Mouse (Mus musculus) MEL (cell line): Measurements from ENCODE around the gene Ssh3. TPM values are rescaled to one million over a fixed set of nuclear protein-coding genes. Genes with fewer than 3 reads are reported as not detected.

ENCODE experiments used
- DNase-seq: peaks from one replicate; pipeline ENCODE4 v3.0.0; 2011; ENCODE audit warnings: low read depth, low spot score
- H3K27ac ChIP-seq: 2 replicates; pipeline ENCODE4 v1.5.1; 2012; ENCODE audit warnings: low read depth, mild to moderate bottlenecking, control low read depth, low read length, moderate library complexity; ENCODE audit not compliant: control insufficient read depth
- H3K27me3 ChIP-seq, 2 experiments: fragments of 150-350 bp in 1 of 2; sonication (generic) in 1 of 2; 2 replicates each; pipeline ENCODE4 v1.6.1; 2012; ENCODE audit warnings: low read length in 2 of 2, mild to moderate bottlenecking in 2 of 2, improper control_type of control experiment in 1 of 2, moderate library complexity in 1 of 2; ENCODE audit not compliant: insufficient read depth in 2 of 2, control insufficient read depth in 1 of 2
- H3K36me3 ChIP-seq, 2 experiments: 2 replicates each; pipeline ENCODE4 v1.6.1; 2012 to 2014; ENCODE audit warnings: low read length in 2 of 2, improper control_type of control experiment in 1 of 2, inconsistent platforms in 1 of 2, mild to moderate bottlenecking in 1 of 2; ENCODE audit not compliant: insufficient read depth in 2 of 2, control insufficient read depth in 1 of 2
- H3K4me1 ChIP-seq, 2 experiments: fragments of 150-350 bp in 1 of 2; sonication (generic) in 1 of 2; 2 replicates each; pipeline ENCODE4 v1.6.1; 2012; ENCODE audit warnings: low read length in 2 of 2, improper control_type of control experiment in 1 of 2, mild to moderate bottlenecking in 1 of 2; ENCODE audit not compliant: insufficient read depth in 2 of 2, control insufficient read depth in 1 of 2
- H3K4me3 ChIP-seq, 2 experiments: fragments of 150-350 bp in 1 of 2; sonication (generic) in 1 of 2; 2 replicates each; pipeline ENCODE4 v1.5.1; 2012; ENCODE audit warnings: low read depth in 2 of 2, low read length in 2 of 2, mild to moderate bottlenecking in 2 of 2, moderate library complexity in 2 of 2, control low read depth in 1 of 2, improper control_type of control experiment in 1 of 2; ENCODE audit not compliant: control insufficient read depth in 1 of 2, insufficient read depth in 1 of 2
- H3K79me2 ChIP-seq: 2 replicates; pipeline ENCODE4 v1.6.1; 2012; ENCODE audit warnings: mild to moderate bottlenecking, low read length, moderate library complexity; ENCODE audit not compliant: control insufficient read depth, poor library complexity, insufficient read depth
- H3K9ac ChIP-seq: 2 replicates; pipeline ENCODE4 v1.6.1; 2012; ENCODE audit warnings: low read depth, mild to moderate bottlenecking, control low read depth, low read length, moderate library complexity; ENCODE audit not compliant: control insufficient read depth, poor library complexity, severe bottlenecking
- H3K9me3 ChIP-seq: fragments of 150-350 bp; sonication (generic); replicated peaks from 2 replicates; pipeline ENCODE4 v1.6.1; 2012; ENCODE audit warnings: mild to moderate bottlenecking, low read length, improper control_type of control experiment, moderate library complexity; ENCODE audit not compliant: insufficient read depth
- CHD1 ChIP-seq: IDR thresholded peaks from 2 replicates; pipeline ENCODE4 v1.6.1; 2012; ENCODE audit warnings: low read depth, mild to moderate bottlenecking, inconsistent platforms, low read length, improper control_type of control experiment
- CHD2 ChIP-seq: IDR thresholded peaks from 2 replicates; pipeline ENCODE4 v1.6.1; 2011; ENCODE audit warnings: low read length, improper control_type of control experiment
- CTCF ChIP-seq, 3 experiments: IDR thresholded peaks in 2 of 3; conservative IDR thresholded peaks in 1 of 3; 2 replicates each; pipeline ENCODE4 v1.5.1; 2011 to 2012; ENCODE audit warnings: low read length in 3 of 3, low read depth in 2 of 3, mild to moderate bottlenecking in 2 of 3, improper control_type of control experiment in 1 of 3, inconsistent platforms in 1 of 3, mixed read lengths in 1 of 3, moderate library complexity in 1 of 3; ENCODE audit not compliant: control insufficient read depth in 1 of 3, insufficient read depth in 1 of 3, poor library complexity in 1 of 3, severe bottlenecking in 1 of 3
- E2F4 ChIP-seq: IDR thresholded peaks from 2 replicates; pipeline ENCODE4 v1.6.1; 2011; ENCODE audit warnings: low read depth, low read length, improper control_type of control experiment, borderline replicate concordance
- ELF1 ChIP-seq: IDR thresholded peaks from 2 replicates; pipeline ENCODE4 v1.6.1; 2014; ENCODE audit warnings: low read depth, mild to moderate bottlenecking, inconsistent platforms, low read length, improper control_type of control experiment, moderate library complexity
- EP300 ChIP-seq, 2 experiments: IDR thresholded peaks; 2 replicates each; pipeline ENCODE4 v1.6.1; 2011; ENCODE audit warnings: improper control_type of control experiment in 2 of 2, low read length in 2 of 2, low read depth in 1 of 2, mild to moderate bottlenecking in 1 of 2
- GABPA ChIP-seq: IDR thresholded peaks from 2 replicates; pipeline ENCODE4 v1.6.1; 2012; ENCODE audit warnings: low read depth, mild to moderate bottlenecking, inconsistent platforms, low read length, improper control_type of control experiment, moderate library complexity
- HCFC1 ChIP-seq: IDR thresholded peaks from 2 replicates; pipeline ENCODE4 v1.6.1; 2012; ENCODE audit warnings: low read depth, mild to moderate bottlenecking, inconsistent platforms, low read length, improper control_type of control experiment, moderate library complexity
- KAT2A ChIP-seq: conservative IDR thresholded peaks from 2 replicates; pipeline ENCODE4 v1.6.1; 2012; ENCODE audit warnings: low read depth, low read length, improper control_type of control experiment, inconsistent platforms
- MAFK ChIP-seq: IDR thresholded peaks from 2 replicates; pipeline ENCODE4 v1.6.1; 2011; ENCODE audit warnings: low read depth, mild to moderate bottlenecking, low read length, improper control_type of control experiment, borderline replicate concordance
- MAX ChIP-seq: IDR thresholded peaks from 2 replicates; pipeline ENCODE4 v1.6.1; 2011; ENCODE audit warnings: low read length, improper control_type of control experiment
- MAZ ChIP-seq: IDR thresholded peaks from 2 replicates; pipeline ENCODE4 v1.6.1; 2012; ENCODE audit warnings: low read depth, mild to moderate bottlenecking, inconsistent platforms, low read length, improper control_type of control experiment
- MXI1 ChIP-seq: IDR thresholded peaks from 2 replicates; pipeline ENCODE4 v1.6.1; 2011; ENCODE audit warnings: mild to moderate bottlenecking, low read depth, low read length, improper control_type of control experiment
- MYB ChIP-seq: IDR thresholded peaks from 2 replicates; pipeline ENCODE4 v1.6.1; 2011; ENCODE audit warnings: mild to moderate bottlenecking, low read depth, low read length, improper control_type of control experiment
- NELFE ChIP-seq: IDR thresholded peaks from 2 replicates; pipeline ENCODE4 v1.6.1; 2011; ENCODE audit warnings: low read depth, low read length, improper control_type of control experiment
- NRF1 ChIP-seq: IDR thresholded peaks from 2 replicates; pipeline ENCODE4 v1.6.1; 2014; ENCODE audit warnings: low read depth, mild to moderate bottlenecking, inconsistent platforms, low read length, improper control_type of control experiment, moderate library complexity; ENCODE audit not compliant: poor library complexity, insufficient read depth, severe bottlenecking
- POLR2A ChIP-seq, 2 experiments: IDR thresholded peaks; 2 replicates each; pipeline ENCODE4 v1.6.1; 2011 to 2012; ENCODE audit warnings: low read length in 2 of 2, mild to moderate bottlenecking in 2 of 2, control low read depth in 1 of 2, improper control_type of control experiment in 1 of 2, low read depth in 1 of 2, moderate library complexity in 1 of 2; ENCODE audit not compliant: control insufficient read depth in 1 of 2, insufficient read depth in 1 of 2, poor library complexity in 1 of 2
- POLR2AphosphoS2 ChIP-seq: IDR thresholded peaks from 2 replicates; pipeline ENCODE4 v1.6.1; 2011; ENCODE audit warnings: low read length, improper control_type of control experiment
- RCOR1 ChIP-seq: IDR thresholded peaks from 2 replicates; pipeline ENCODE4 v1.6.1; 2012; ENCODE audit warnings: low read depth, mild to moderate bottlenecking, inconsistent platforms, low read length, improper control_type of control experiment
- SIN3A ChIP-seq: IDR thresholded peaks from 2 replicates; pipeline ENCODE4 v1.6.1; 2012; ENCODE audit warnings: low read length, improper control_type of control experiment, inconsistent platforms
- TBP ChIP-seq: IDR thresholded peaks from 2 replicates; pipeline ENCODE4 v1.8.0; 2011; ENCODE audit warnings: low read depth, low read length, improper control_type of control experiment
- TCF12 ChIP-seq: IDR thresholded peaks from 2 replicates; pipeline ENCODE4 v1.6.1; 2014; ENCODE audit warnings: low read depth, mild to moderate bottlenecking, inconsistent platforms, low read length, improper control_type of control experiment, moderate library complexity
- USF1 ChIP-seq: IDR thresholded peaks from 2 replicates; pipeline ENCODE4 v1.6.1; 2014; ENCODE audit warnings: low read depth, mild to moderate bottlenecking, inconsistent platforms, low read length, improper control_type of control experiment, moderate library complexity
- ZMIZ1 ChIP-seq: IDR thresholded peaks from 2 replicates; pipeline ENCODE4 v1.6.1; 2012; ENCODE audit warnings: low read depth, mild to moderate bottlenecking, inconsistent platforms, low read length, improper control_type of control experiment, moderate library complexity
- polyA plus RNA-seq, 2 experiments: library from polyadenylated mRNA; stranded (reverse) in 1 of 2; unstranded in 1 of 2; fragments of >175 nt in 1 of 2; fragments of >200 nt in 1 of 2; gene quantifications; 2 replicates each; pipeline versions ENCODE4 v1.2.1 to v1.2.4; 2012; ENCODE audit warnings: low replicate concordance in 2 of 2, low read depth in 1 of 2; ENCODE audit not compliant: insufficient read length in 2 of 2, insufficient read depth in 1 of 2, missing spikeins in 1 of 2
- total RNA-seq: library from RNA; depleted of rRNA; stranded (reverse); fragments of 300-350 nt; gene quantifications from 2 replicates; pipeline ENCODE4 v1.2.3, GENCODE M21; 2012

Gene Ssh3
- total and polyA plus RNA-seq, 3 experiments: 9.2 to 14.1 TPM; not detected in 1

- no peaks in the 10 kb centered on the region for H3K27me3 ChIP-seq
- H3K27ac ChIP-seq: peak within 1 kb of the TSS; percentile 74
- peaks cover 2% of the 10 kb centered on the region; the same call in 1 of the 2 replicates for H3K79me2 ChIP-seq
- H3K4me3 ChIP-seq: peak within 1 kb of the TSS; percentile 71 to 93
- no peaks in the 10 kb centered on the region for H3K9me3 ChIP-seq
- peak within 1 kb of the TSS; percentile 71 for H3K9ac ChIP-seq
- H3K36me3 ChIP-seq: peaks cover 0 to 11% of the 10 kb centered on the region in 2 experiments; a peak in 2 of 4 replicates
- no peak for TF ChIP-seq CHD1
- peak; percentile 83 for TF ChIP-seq NELFE
- TF ChIP-seq CTCF (IDR thresholded peaks at IDR 0.05 in 2 of 3, conservative IDR thresholded peaks at IDR 0.05 in 1 of 3; ENCODE audit: control insufficient read depth in 1 of 3, insufficient read depth in 1 of 3, low read depth in 2 of 3, low read length in 3 of 3, poor library complexity in 1 of 3, severe bottlenecking in 1 of 3): no peak
- TF ChIP-seq MAZ: peak; percentile 85
- TF ChIP-seq ELF1: peak; percentile 86
- TF ChIP-seq USF1: 0 out of 2 replicates have a peak, but pooled peaks have one; percentile 12
- TF ChIP-seq CHD2: peak; percentile 65
- peak; percentile 53 for TF ChIP-seq MXI1
- 0 out of 2 replicates have a peak, but pooled peaks have one; percentile 37 for TF ChIP-seq E2F4
- TF ChIP-seq NRF1: peak; percentile 19; the same call in 1 of the 2 replicates
- TF ChIP-seq SIN3A: peak; percentile 71
- TF ChIP-seq POLR2AphosphoS2: peak; percentile 83
- TF ChIP-seq MYB: no peak
- peak; percentile 91 for TF ChIP-seq TBP
- TF ChIP-seq POLR2A (IDR thresholded peaks at IDR 0.05; ENCODE audit: control insufficient read depth in 1 of 2, insufficient read depth in 1 of 2, low read depth in 1 of 2, low read length in 2 of 2, poor library complexity in 1 of 2): peak; percentile 19 to 80; a peak in 3 of 4 replicates
- peak; percentile 83; the same call in 1 of the 2 replicates for TF ChIP-seq ZMIZ1
- peak; percentile 43; the same call in 1 of the 2 replicates for TF ChIP-seq RCOR1
- TF ChIP-seq MAX: peak; percentile 63
- TF ChIP-seq GABPA: no peak
- no peak for TF ChIP-seq MAFK
- peak; percentile 52 for TF ChIP-seq KAT2A
- peak in 1 of 2 experiments; percentile 58; a peak in 1 of 4 replicates for TF ChIP-seq EP300 (IDR thresholded peaks at IDR 0.05; ENCODE audit: low read depth in 1 of 2, low read length in 2 of 2)
- TF ChIP-seq TCF12: peak; percentile 22; the same call in 1 of the 2 replicates
- TF ChIP-seq HCFC1: peak; percentile 78
- DNase-seq: peak; percentile 99
- H3K4me1 ChIP-seq: peaks cover 2 to 29% of the 10 kb centered on the region in 2 experiments; a peak in 3 of 4 replicates
Measured at GRCm38 (mm10) chr19:4231253-4232185, 37.5 kb downstream of the Ssh3 start, which contains the start of gene Pold4. Gene Pold4 (plus strand): TSS chr19:4231899.
